Mouse (Mus musculus): Measurements from ENCODE around the gene Rfxap.

The Rfxap gene

GRCm38 (mm10) chr3:54766811-54767210 is 40.8 kb downstream of the Rfxap start:
- no peak for DNase-seq (ENCODE audit: low read depth)

DNA sequence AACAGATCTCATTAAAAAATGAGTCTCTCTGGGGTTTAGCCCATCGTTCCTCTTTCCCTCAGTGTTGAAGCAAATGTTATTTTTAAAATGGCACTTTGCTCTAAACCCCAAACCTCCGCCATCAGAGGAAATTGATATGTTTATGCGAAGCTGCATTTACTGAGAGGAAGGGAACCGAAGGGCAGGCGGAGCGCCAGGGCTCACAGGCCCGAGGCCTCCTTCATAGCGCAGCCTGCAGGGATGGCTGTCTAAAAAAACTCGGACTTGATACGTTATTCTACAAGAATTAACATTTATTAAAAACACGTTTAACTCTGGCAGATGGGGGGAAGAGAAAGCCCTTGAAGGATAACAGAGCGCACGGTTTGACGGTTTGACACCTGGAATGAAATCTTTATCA is 41.6 kb downstream of the Rfxap start:
- DNase-seq (ENCODE audit: low read depth) = no peak

DNA sequence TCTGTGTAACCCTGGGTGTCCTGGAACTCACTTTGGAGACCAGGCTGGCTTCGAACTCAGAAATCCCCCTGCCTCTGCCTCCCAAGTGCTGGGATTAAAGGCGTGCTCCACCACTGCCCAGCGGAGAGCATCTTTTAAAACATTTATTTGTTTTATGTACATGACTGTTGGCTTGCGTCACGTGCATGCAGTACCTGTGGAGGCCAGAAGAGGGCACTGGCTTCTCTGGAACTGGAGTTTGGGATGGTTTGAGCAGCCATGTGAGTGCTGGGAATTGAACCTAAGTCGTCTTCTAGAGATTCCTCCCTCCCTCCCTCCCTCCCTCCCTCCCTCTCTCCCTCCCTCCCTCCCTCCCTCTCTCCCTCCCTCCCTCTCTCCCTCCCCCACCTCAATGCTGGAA is 42.1 kb downstream of the Rfxap start:
- DNase-seq (ENCODE audit: low read depth) = peak; percentile 26

DNA sequence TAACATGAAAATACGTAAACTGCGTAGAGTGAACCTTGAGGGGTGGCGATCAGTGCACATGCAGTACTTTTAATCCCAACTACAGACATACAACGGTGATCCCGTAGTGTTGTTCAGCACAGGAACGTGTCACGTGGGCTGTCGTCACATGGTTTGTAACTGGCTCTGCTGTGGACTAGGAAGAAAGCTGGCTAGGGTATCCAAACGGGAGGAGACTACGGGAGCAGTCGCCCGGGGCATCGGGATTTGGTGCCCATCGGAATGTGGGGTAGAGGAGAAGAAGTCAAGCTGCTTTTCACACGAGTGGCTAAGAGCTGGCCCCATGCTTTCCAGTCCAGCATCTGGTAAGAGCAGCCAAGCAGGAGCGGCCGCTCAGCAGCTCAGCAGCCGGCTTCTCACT is 43.2 kb downstream of the Rfxap start:
- DNase-seq (ENCODE audit: low read depth) = no peak

- DNase-seq (ENCODE audit: low read depth) = no peak
Observed at GRCm38 (mm10) chr3:54761258-54761657, 46.3 kb downstream of the Rfxap start.

DNA sequence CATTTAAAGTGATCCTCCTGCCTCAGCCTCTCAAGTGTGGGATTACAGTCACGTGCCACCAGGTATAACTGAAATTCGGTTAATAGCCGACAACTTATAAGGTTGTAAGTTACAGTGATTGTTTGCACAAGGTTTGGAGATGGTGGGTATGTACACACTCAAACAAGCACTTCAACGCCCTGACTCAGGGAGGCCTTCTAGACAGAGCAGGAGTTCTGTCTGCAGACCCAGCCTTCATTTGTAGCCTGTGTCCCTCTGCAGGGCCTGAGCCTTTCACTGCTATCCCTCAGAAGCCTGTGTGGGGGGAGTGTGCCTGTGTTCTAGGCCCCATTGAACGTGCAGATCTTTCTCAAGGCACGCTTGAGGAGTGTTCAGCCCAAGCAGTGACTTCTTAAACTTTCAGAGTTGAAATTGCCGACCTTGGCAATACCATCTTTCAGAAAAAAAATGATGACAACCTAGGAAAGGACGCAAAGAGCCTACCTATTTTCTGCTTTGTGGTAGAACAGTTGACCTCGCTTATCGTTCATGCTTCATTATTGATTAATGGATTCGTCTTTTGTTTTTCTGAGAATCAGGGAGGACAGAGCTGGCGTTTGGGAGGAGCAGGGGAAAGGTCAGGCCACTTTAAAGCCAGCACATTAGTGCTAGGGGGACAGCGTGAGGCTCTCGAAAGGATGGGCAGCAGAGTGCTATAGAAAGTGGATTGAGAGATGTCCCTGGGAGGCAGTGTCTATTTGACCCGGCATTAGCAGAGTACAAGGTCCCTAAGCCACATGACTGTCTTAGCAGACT is 47.1 kb downstream of the Rfxap start:
- no peak for DNase-seq (ENCODE audit: low read depth)

GRCm38 (mm10) chr3:54759211-54759610 is 48.4 kb downstream of the Rfxap start:
- DNase-seq (ENCODE audit: low read depth) = no peak

GRCm38 (mm10) chr3:54757446-54757845 is 50.1 kb downstream of the Rfxap start:
- DNase-seq (ENCODE audit: low read depth) = no peak

DNA sequence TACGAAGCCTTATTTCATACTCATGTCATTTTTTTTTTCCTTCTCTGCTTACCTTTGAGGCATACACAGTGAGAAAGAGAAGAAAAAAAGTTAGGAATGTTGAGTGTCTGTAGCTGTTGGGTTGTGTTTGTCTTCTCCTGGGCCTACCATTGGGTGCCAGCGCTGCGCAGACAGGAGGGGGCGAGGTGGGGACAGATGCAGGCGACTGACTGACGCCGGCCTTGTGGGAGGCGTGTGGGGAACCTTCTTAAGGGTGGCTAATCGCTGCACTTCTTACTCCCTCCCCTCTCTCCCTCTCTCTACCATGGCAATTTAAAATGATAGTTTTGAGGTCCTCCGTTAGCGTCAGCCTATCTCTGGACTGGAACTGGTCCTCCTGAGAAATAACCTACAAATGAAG is 51.5 kb downstream of the Rfxap start:
- DNase-seq (ENCODE audit: low read depth) = no peak

- DNase-seq (ENCODE audit: low read depth) = no peak
Observed at GRCm38 (mm10) chr3:54755145-54756041, 52.2 kb downstream of the Rfxap start, which contains the start of gene Smad9. Smad9 (plus strand) TSS chr3:54755582.

DNA sequence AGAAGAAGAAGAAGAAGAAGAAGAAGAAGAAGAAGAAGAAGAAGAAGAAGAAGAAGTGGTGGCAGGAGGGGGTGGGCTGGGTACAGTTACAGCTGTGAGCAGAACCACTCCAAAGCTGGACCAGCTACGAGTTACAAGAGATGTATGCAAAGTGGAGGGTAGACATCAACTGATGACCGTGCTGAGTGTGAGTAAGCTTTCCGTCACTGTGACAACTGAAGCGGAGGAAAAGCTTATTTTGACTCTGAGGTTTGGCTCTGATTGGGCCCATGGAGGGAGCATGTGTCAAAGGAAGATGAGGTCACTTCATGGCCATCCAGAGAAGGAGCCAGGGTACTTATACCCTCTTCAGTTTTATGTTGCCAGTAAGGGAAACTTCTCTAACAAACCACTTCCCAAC is 54.2 kb downstream of the Rfxap start:
- DNase-seq (ENCODE audit: low read depth) = no peak
